Mouse (Mus musculus): ENCODE measurements at regions not wholly inside any gene's neighbourhood (a gene's known extent, or its start where the extent isn't known, plus 50 kb on each side); places are given as distances from the start of the nearest gene placed in this dataset.

DNA sequence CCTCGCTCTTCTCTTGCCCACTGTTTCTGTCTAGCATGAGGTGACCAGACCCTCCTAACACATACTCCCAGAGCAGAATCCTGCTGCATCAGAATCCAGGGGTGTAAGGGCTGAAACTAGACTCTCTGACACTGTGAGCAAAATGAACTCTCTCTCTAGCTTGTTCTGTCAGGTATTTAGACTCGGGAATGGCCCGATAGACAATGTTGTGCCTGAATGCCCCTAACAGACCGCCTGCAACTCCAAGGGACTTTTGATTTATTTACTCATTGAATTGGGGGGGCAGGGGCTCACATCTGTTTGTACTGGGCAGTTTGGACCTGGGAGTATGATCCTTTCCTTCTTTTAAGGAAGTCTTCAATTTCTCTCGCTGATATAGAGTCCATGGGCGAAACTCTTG, 469.3 kb upstream of the Trpc7 start:
- ATAC-seq (no peak), DNase-seq (no peak)
- Histone ChIP-seq H3K36me3 (ENCODE audit: insufficient read depth) (no peaks in the 10 kb centered on the region), H3K4me3 (ENCODE audit: low read depth, low read length) (no peak overlapping the region), H3K27ac (ENCODE audit: low read depth, low read length) (no peak overlapping the region), H3K9ac (no peak overlapping the region), H3K4me1 (ENCODE audit: insufficient read depth) (no peaks in the 10 kb centered on the region), H3K27me3 (ENCODE audit: insufficient read depth, low read length) (no peaks in the 10 kb centered on the region), H3K9me3 (ENCODE audit: low read length) (no peaks in the 10 kb centered on the region), H3K4me2 (ENCODE audit: low read depth) (no peak overlapping the region)
- no peak for TF ChIP-seq CTCF (IDR thresholded peaks at IDR 0.05; ENCODE audit: low read depth)
- 92% methylated on average over 6 of the region's 6 CpGs for WGBS

DNA sequence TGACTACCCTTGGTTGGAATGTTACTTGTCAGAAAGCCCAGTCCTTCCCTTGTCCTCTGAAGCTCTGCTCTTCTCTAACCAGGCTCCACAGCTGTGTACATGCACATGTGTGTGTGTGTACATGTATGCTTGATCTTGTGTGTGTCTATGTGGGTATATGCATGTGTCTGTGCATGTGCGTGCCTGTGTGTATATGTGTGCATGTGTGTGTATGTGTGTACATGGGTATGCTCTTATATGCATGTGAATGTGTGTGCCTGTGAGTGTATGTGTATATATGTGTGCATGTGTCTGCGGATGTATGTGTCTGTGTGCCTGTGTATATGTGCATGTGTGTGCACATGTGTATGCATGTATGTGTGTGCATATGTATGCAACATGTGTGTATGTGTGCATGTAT, 468.6 kb upstream of the Trpc7 start:
- DNase-seq (no peak), ATAC-seq (no peak)
- no peak for TF ChIP-seq CTCF (IDR thresholded peaks at IDR 0.05; ENCODE audit: low read depth)
- Histone ChIP-seq H3K9me3 (ENCODE audit: low read length) (no peaks in the 10 kb centered on the region), H3K9ac (no peak overlapping the region), H3K36me3 (ENCODE audit: insufficient read depth) (no peaks in the 10 kb centered on the region), H3K27me3 (ENCODE audit: insufficient read depth, low read length) (no peaks in the 10 kb centered on the region), H3K27ac (ENCODE audit: low read depth, low read length) (no peak overlapping the region), H3K4me2 (ENCODE audit: low read depth) (no peak overlapping the region), H3K4me1 (ENCODE audit: insufficient read depth) (no peaks in the 10 kb centered on the region), H3K4me3 (ENCODE audit: low read depth, low read length) (no peak overlapping the region)
- 99% methylated on average over 2 of the region's 2 CpGs for WGBS

DNA sequence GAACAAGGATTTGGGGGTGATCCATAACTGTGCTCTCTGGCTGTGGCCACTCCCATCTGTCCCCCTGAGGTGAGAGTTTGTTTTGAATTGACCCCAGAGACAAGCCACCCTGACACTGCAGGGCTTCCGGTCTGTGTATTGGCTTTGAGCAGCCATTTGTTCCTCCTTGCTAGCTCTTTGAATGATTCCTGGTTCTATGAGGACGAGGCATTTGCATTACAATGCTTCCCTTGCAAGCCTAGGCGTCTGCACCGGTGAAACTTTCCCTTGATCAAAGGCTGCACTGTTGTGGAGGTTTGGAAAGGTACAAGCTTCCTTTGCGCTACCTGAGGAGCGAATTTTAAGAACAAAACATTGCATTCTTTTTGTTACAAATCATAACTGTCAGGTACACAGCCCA, 466.8 kb upstream of the Trpc7 start:
- Histone ChIP-seq H3K27ac (ENCODE audit: low read depth, low read length) (no peak overlapping the region), H3K36me3 (ENCODE audit: insufficient read depth) (no peaks in the 10 kb centered on the region), H3K4me3 (ENCODE audit: low read depth, low read length) (no peak overlapping the region), H3K9ac (no peak overlapping the region), H3K4me2 (ENCODE audit: low read depth) (no peak overlapping the region), H3K27me3 (ENCODE audit: insufficient read depth, low read length) (no peaks in the 10 kb centered on the region), H3K9me3 (ENCODE audit: low read length) (no peaks in the 10 kb centered on the region), H3K4me1 (ENCODE audit: insufficient read depth) (no peaks in the 10 kb centered on the region)
- WGBS = 10% methylated on average over 6 of the region's 6 CpGs
- DNase-seq (no peak), ATAC-seq (no peak)
- no peak for TF ChIP-seq CTCF (IDR thresholded peaks at IDR 0.05; ENCODE audit: low read depth)

DNA sequence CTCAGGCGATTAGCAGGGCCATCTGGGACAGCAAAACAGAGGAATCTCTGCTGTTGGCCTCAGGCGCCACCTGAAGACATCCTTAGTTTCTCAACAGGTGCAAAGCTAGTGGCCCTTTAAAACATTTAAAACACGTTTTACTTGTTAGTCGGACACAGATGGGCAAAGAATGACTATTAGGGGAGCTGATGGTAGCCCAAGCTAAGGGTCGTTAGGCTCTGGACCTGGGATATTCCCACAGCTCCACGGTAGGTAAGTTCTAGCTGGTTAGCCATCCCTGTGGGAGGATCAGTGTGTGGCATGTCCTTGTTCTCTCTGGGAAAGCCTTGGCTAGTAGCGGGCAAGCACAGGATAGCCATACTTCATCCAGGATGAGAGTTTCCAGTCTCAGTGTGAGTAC, 465.5 kb upstream of the Trpc7 start:
- no peak for ATAC-seq
- no peak for DNase-seq
- no peak overlapping the region for H3K9ac ChIP-seq
- H3K4me3 ChIP-seq (ENCODE audit: low read depth, low read length) = no peak overlapping the region
- H3K9me3 ChIP-seq (ENCODE audit: low read length) = no peaks in the 10 kb centered on the region
- no peaks in the 10 kb centered on the region for H3K27me3 ChIP-seq (ENCODE audit: insufficient read depth, low read length)
- no peaks in the 10 kb centered on the region for H3K4me1 ChIP-seq (ENCODE audit: insufficient read depth)
- TF ChIP-seq CTCF (IDR thresholded peaks at IDR 0.05; ENCODE audit: low read depth) = no peak
- no peaks in the 10 kb centered on the region for H3K36me3 ChIP-seq (ENCODE audit: insufficient read depth)
- no peak overlapping the region for H3K27ac ChIP-seq (ENCODE audit: low read depth, low read length)
- no peak overlapping the region for H3K4me2 ChIP-seq (ENCODE audit: low read depth)
- 86% methylated on average over 7 of the region's 7 CpGs for WGBS

DNA sequence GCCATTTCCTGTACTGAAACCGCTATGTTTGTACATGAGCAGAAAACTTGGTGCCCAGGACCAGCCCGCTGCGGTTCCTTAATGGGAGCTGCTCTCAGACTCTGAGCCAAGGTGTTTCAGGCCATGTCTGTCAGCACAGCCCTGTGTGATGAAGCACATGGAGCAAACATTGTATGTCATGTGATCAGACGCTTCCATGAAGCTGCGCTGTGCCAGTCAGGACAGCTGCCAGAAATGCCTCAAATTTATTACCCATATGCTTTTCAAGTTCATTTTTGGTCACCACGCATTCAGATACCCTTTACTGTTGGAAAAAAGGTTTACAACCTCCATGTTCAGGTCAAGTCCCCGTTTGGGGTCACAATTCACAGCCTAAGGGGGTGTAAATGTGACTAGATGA, 458.8 kb upstream of the Trpc7 start:
- no peaks in the 10 kb centered on the region for H3K36me3 ChIP-seq (ENCODE audit: insufficient read depth)
- H3K27me3 ChIP-seq (ENCODE audit: insufficient read depth, low read length) = no peaks in the 10 kb centered on the region
- no peaks in the 10 kb centered on the region for H3K9me3 ChIP-seq (ENCODE audit: low read length)
- DNase-seq = no peak
- ATAC-seq = no peak; the same call in 1 of the 2 replicates
- no peak overlapping the region for H3K27ac ChIP-seq (ENCODE audit: low read depth, low read length)
- TF ChIP-seq CTCF (IDR thresholded peaks at IDR 0.05; ENCODE audit: low read depth) = no peak
- no peaks in the 10 kb centered on the region for H3K4me1 ChIP-seq (ENCODE audit: insufficient read depth)
- no peak overlapping the region for H3K4me2 ChIP-seq (ENCODE audit: low read depth)
- H3K4me3 ChIP-seq (ENCODE audit: low read depth, low read length) = no peak overlapping the region
- no peak overlapping the region for H3K9ac ChIP-seq
- 63% methylated on average over 7 of the region's 7 CpGs for WGBS

DNA sequence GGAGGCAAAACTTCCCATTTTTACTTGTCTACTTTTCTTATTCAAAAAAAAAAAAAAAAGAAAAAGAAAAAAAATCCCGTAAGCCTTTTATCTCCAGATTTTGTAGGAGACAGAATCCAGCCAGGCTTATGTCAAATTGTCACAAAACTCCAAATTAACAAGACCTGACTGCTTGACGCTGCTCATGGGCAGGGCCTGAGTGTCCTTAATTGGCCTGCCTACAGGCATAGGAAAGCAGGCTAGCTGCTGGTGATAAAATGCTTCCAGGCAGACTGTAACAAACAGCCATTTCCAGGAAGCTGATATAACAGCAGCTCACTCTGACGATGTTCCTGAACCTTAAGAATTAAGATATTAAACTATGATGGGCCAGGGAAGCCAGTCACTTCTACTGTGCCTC, 458.2 kb upstream of the Trpc7 start:
- no peaks in the 10 kb centered on the region for H3K9me3 ChIP-seq (ENCODE audit: low read length)
- H3K36me3 ChIP-seq (ENCODE audit: insufficient read depth) = no peaks in the 10 kb centered on the region
- H3K27ac ChIP-seq (ENCODE audit: low read depth, low read length) = no peak overlapping the region
- no peaks in the 10 kb centered on the region for H3K27me3 ChIP-seq (ENCODE audit: insufficient read depth, low read length)
- H3K9ac ChIP-seq = no peak overlapping the region
- H3K4me1 ChIP-seq (ENCODE audit: insufficient read depth) = no peaks in the 10 kb centered on the region
- no peak for TF ChIP-seq CTCF (IDR thresholded peaks at IDR 0.05; ENCODE audit: low read depth)
- ATAC-seq = peak; percentile 47; the same call in 1 of the 2 replicates
- DNase-seq = peak; percentile 31
- H3K4me2 ChIP-seq (ENCODE audit: low read depth) = no peak overlapping the region
- 29% methylated on average over 3 of the region's 3 CpGs for WGBS
- H3K4me3 ChIP-seq (ENCODE audit: low read depth, low read length) = no peak overlapping the region

DNA sequence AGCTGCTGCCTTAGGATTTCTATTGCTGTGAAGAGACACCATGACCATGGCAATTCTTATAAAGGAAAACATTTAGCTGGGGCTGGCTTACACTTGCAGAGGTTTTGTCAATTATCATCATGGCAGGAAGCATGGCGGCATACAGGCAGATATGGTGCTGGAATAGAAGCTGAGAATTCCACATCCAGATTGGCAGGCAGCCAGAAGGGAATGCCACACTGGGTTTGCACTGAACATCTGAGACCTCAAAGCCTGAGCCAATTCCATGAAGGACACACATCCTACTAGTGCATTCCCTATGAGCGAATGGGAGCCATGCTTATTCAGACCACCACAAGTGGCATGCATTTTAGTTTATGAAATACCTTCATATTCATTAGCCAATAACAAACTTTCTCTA, 455.0 kb upstream of the Trpc7 start:
- DNase-seq = no peak
- no peaks in the 10 kb centered on the region for H3K4me1 ChIP-seq (ENCODE audit: insufficient read depth)
- no peak overlapping the region for H3K4me3 ChIP-seq (ENCODE audit: low read depth, low read length)
- no peak for ATAC-seq
- WGBS = 74% methylated on average over 2 of the region's 2 CpGs
- H3K36me3 ChIP-seq (ENCODE audit: insufficient read depth) = no peaks in the 10 kb centered on the region
- H3K4me2 ChIP-seq (ENCODE audit: low read depth) = no peak overlapping the region
- no peaks in the 10 kb centered on the region for H3K9me3 ChIP-seq (ENCODE audit: low read length)
- no peak for TF ChIP-seq CTCF (IDR thresholded peaks at IDR 0.05; ENCODE audit: low read depth)
- no peak overlapping the region for H3K9ac ChIP-seq
- H3K27me3 ChIP-seq (ENCODE audit: insufficient read depth, low read length) = no peaks in the 10 kb centered on the region
- H3K27ac ChIP-seq (ENCODE audit: low read depth, low read length) = no peak overlapping the region

DNA sequence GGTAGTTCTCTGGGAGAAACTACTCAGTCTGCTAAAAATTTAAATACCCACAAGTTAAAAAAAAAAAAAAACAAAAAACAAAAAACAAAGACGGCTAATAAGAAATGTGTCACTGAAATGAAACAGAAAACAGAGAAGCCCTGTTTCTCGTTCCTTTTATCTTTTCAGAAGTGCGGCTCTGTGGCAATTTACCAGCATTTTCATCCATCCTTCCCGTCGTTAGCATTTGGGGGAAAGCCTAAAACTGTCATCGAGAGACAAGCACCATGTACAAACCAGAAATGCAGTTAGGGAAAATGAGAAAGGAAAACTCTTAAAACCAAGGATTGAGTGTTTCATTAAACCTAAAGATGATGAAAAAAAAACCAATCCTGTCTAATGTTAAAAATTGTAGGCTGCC, 442.9 kb upstream of the Trpc7 start:
- ATAC-seq (no peak), DNase-seq (peak; percentile 39)
- Histone ChIP-seq H3K4me3 (ENCODE audit: low read depth, low read length) (no peak overlapping the region), H3K9me3 (ENCODE audit: low read length) (no peaks in the 10 kb centered on the region), H3K36me3 (ENCODE audit: insufficient read depth) (no peaks in the 10 kb centered on the region), H3K27ac (ENCODE audit: low read depth, low read length) (no peak overlapping the region), H3K9ac (no peak overlapping the region), H3K4me2 (ENCODE audit: low read depth) (no peak overlapping the region), H3K4me1 (ENCODE audit: insufficient read depth) (peaks cover 5% of the 10 kb centered on the region; the same call in 1 of the 2 replicates), H3K27me3 (ENCODE audit: insufficient read depth, low read length) (no peaks in the 10 kb centered on the region)
- 21% methylated on average over 6 of the region's 6 CpGs for WGBS
- no peak for TF ChIP-seq CTCF (IDR thresholded peaks at IDR 0.05; ENCODE audit: low read depth)

All from forebrain, postnatal 0 days (tissue).